Mouse (Mus musculus): ENCODE results near the gene D10Jhu81e. TPM values are rescaled to one million over a fixed set of nuclear protein-coding genes. Genes with fewer than 3 reads are reported as not detected.
"Not testable (repeated sequence)": the region's sequence is repeated elsewhere in the genome, so short reads cannot be mapped to it uniquely, and the experiment has no call there.

The D10Jhu81e gene
- polyA plus RNA-seq, 1 experiment from 2014 or later, result 22.7 TPM

DNA sequence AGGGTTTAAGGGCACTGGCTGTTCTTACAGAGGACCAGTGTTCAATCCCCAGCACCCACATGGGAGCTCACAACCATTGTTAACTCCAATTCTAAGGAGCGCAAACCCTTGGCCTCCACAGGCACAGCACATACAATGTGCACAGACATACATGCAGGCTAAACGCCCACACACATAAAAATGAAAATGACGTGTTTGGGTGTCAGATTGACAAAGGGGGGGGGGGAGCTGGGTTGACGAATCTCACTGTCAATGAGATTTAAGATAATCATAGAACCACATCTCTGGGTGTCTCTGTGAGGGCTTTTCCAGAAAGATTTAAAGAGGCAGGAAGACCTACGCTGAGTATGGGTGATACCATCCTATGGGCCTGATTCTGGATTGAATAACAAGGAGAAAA, 43.3 kb downstream of the D10Jhu81e start:
- H3K4me3 ChIP-seq (replicated peaks), result no peak overlapping the region
- H3K4me2 ChIP-seq (replicated peaks), result no peak overlapping the region
- no peaks in the 10 kb centered on the region for H3K4me1 ChIP-seq (replicated peaks)
- H3K27me3 ChIP-seq, result no peaks in the 10 kb centered on the region
- 91% methylated on average over 5 of the region's 5 CpGs for WGBS
- no peak overlapping the region for H3K9ac ChIP-seq (replicated peaks)
- H3K9me3 ChIP-seq, result no peaks in the 10 kb centered on the region
- ATAC-seq, result no peak
- no peaks in the 10 kb centered on the region for H3K36me3 ChIP-seq
- H3K27ac ChIP-seq, result no peak overlapping the region

- H3K9me3 ChIP-seq; H3K9ac ChIP-seq (replicated peaks); H3K4me1 ChIP-seq (replicated peaks); ATAC-seq; H3K4me2 ChIP-seq (replicated peaks); H3K4me3 ChIP-seq (replicated peaks); H3K27ac ChIP-seq; H3K27me3 ChIP-seq; H3K36me3 ChIP-seq: not testable (repeated sequence)
- WGBS, result 90% methylated on average over 8 of the region's 8 CpGs
Measured at GRCm38 (mm10) chr10:78125061-78125460, 44.5 kb downstream of the D10Jhu81e start.

DNA sequence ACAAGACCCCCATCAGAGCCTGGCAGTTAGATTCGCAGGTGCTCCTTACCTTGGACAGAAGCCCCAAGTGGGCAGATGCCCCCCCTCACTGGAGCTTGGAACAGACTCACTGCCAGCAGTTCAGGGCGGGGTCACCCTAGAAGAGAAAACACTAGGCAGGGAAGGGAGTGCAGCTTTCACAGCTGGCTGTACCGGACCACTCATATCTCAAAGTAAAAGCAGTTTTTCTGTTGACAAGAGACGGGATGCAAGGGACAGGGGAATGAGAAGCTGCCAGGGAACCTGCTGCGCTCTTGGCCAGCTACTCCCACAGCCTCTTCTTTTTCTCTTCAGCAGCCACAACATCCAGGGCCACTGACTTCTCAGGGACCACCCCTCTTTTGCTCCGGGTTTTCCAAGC, 45.4 kb downstream of the D10Jhu81e start:
- H3K27ac ChIP-seq; H3K4me2 ChIP-seq (replicated peaks); H3K27me3 ChIP-seq; H3K9ac ChIP-seq (replicated peaks); H3K4me3 ChIP-seq (replicated peaks); ATAC-seq; H3K36me3 ChIP-seq; H3K4me1 ChIP-seq (replicated peaks); H3K9me3 ChIP-seq: not testable (repeated sequence)
- 77% methylated on average over 6 of the region's 6 CpGs for WGBS

DNA sequence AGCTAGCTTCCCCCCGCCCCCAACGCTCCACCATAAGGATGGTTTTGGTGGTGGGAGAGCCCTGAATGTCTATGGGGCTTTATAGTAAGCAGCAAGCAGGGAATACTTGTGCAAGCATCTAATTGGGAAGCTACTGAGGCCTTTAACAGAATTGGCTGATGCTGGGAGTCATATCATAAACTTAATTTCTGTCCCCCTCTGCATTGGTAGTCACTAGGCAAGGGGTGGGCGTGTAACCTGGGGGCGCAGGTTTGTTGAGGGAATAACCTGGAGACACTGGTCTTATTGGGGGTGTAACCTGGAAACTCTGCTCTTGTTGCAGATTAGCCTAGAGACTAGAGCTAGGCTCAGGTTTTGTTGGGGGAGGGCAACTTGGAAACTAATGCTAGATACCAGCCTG, 50.2 kb downstream of the D10Jhu81e start:
- H3K4me1 ChIP-seq (replicated peaks), result no peaks in the 10 kb centered on the region

GRCm38 (mm10) chr10:78115153-78115552, 54.4 kb downstream of the D10Jhu81e start:
- Histone ChIP-seq H3K4me3 (replicated peaks) (no peak overlapping the region), H3K9ac (replicated peaks) (no peak overlapping the region), H3K27ac (no peak overlapping the region), H3K4me1 (replicated peaks) (no peaks in the 10 kb centered on the region), H3K27me3 (no peaks in the 10 kb centered on the region), H3K9me3 (no peaks in the 10 kb centered on the region), H3K4me2 (replicated peaks) (no peak overlapping the region), H3K36me3 (no peaks in the 10 kb centered on the region)
- ATAC-seq, result no peak
- 88% methylated on average over 2 of the region's 2 CpGs for WGBS

More for the DNA sequence above, 50.2 kb downstream of the D10Jhu81e start:
- no peak overlapping the region for H3K27ac ChIP-seq
- no peaks in the 10 kb centered on the region for H3K36me3 ChIP-seq
- ATAC-seq, result no peak
- H3K27me3 ChIP-seq, result no peaks in the 10 kb centered on the region
- H3K4me2 ChIP-seq (replicated peaks), result no peak overlapping the region
- H3K9me3 ChIP-seq, result no peaks in the 10 kb centered on the region
- WGBS, result 91% methylated on average over 4 of the region's 4 CpGs
- H3K4me3 ChIP-seq (replicated peaks), result no peak overlapping the region
- H3K9ac ChIP-seq (replicated peaks), result no peak overlapping the region

DNA sequence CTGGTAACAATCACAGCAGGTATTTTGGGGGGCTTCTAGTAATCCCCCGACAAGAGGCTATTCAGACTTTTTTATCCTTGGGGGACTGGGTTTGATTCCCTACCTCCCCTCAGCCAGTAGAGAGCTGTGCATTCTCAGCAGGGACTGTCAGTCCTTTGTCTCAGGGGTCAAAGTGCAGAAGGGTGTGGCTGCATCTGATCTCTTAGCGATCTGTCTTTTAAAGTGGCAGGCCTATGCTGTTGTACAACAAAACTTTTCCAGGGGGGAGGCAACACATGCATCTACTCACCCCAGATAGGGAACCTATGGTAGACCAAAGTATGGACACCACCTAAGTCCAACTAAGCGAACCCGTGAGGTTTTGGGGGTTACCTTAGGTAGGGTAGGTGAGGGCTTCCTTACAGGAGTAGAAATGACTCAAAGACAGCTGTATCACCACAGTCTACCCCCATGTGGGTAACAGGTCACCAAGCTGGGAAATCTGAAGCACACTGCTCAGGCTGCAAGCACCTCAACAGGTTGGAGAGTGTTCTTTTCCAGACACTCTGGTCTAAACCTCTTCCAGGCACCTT, 55.0 kb downstream of the D10Jhu81e start:
- 50% methylated on average over 4 of the region's 4 CpGs for WGBS
- Histone ChIP-seq H3K4me2 (replicated peaks) (no peak overlapping the region), H3K4me3 (replicated peaks) (no peak overlapping the region), H3K27me3 (no peaks in the 10 kb centered on the region), H3K4me1 (replicated peaks) (no peaks in the 10 kb centered on the region), H3K36me3 (no peaks in the 10 kb centered on the region), H3K27ac (no peak overlapping the region), H3K9ac (replicated peaks) (no peak overlapping the region), H3K9me3 (no peaks in the 10 kb centered on the region)
- no peak for ATAC-seq

Other genes with a start within 250 kb of the D10Jhu81e start
- 2.7 and 3.3 TPM in 2 replicates for gene Trpm2, start 199.2 kb downstream of the D10Jhu81e start, polyA plus RNA-seq (2015; fragmentation: Nextera tagmentation; extraction: Ambion mirVana)
- gene 1810043G02Rik, start 191.3 kb downstream of the D10Jhu81e start, polyA plus RNA-seq (2015; fragmentation: Nextera tagmentation; extraction: Ambion mirVana), result 32.4 and 36.8 TPM in 2 replicates
- gene Pfkl, start 159.7 kb downstream of the D10Jhu81e start, polyA plus RNA-seq (2015; fragmentation: Nextera tagmentation; extraction: Ambion mirVana), result 96.9 and 106 TPM in 2 replicates
- gene Dnmt3l, start 127.8 kb downstream of the D10Jhu81e start, polyA plus RNA-seq (2015; fragmentation: Nextera tagmentation; extraction: Ambion mirVana), result not detected in 2 replicates
- gene Aire, start 126.2 kb downstream of the D10Jhu81e start, polyA plus RNA-seq (2015; fragmentation: Nextera tagmentation; extraction: Ambion mirVana), result 0.10 and 0.24 TPM in 2 replicates
- 0.52 and 0.82 TPM in 2 replicates for gene Icosl, start 100.5 kb downstream of the D10Jhu81e start, polyA plus RNA-seq (2015; fragmentation: Nextera tagmentation; extraction: Ambion mirVana)
- gene Pwp2, start 15.4 kb upstream of the D10Jhu81e start, polyA plus RNA-seq (2015; fragmentation: Nextera tagmentation; extraction: Ambion mirVana), result 16.8 and 18.1 TPM in 2 replicates
- gene Trappc10, start 74.9 kb upstream of the D10Jhu81e start, polyA plus RNA-seq (2015; fragmentation: Nextera tagmentation; extraction: Ambion mirVana), result 21.3 and 26.7 TPM in 2 replicates
- 39.3 and 50.9 TPM in 2 replicates for gene Agpat3, start 182.7 kb upstream of the D10Jhu81e start, polyA plus RNA-seq (2015; fragmentation: Nextera tagmentation; extraction: Ambion mirVana)
- gene Rrp1, start 243.3 kb upstream of the D10Jhu81e start, polyA plus RNA-seq (2015; fragmentation: Nextera tagmentation; extraction: Ambion mirVana), result 363 and 377 TPM in 2 replicates